Mouse (Mus musculus): ENCODE data around the gene Mpi.

Gene Mpi

DNA sequence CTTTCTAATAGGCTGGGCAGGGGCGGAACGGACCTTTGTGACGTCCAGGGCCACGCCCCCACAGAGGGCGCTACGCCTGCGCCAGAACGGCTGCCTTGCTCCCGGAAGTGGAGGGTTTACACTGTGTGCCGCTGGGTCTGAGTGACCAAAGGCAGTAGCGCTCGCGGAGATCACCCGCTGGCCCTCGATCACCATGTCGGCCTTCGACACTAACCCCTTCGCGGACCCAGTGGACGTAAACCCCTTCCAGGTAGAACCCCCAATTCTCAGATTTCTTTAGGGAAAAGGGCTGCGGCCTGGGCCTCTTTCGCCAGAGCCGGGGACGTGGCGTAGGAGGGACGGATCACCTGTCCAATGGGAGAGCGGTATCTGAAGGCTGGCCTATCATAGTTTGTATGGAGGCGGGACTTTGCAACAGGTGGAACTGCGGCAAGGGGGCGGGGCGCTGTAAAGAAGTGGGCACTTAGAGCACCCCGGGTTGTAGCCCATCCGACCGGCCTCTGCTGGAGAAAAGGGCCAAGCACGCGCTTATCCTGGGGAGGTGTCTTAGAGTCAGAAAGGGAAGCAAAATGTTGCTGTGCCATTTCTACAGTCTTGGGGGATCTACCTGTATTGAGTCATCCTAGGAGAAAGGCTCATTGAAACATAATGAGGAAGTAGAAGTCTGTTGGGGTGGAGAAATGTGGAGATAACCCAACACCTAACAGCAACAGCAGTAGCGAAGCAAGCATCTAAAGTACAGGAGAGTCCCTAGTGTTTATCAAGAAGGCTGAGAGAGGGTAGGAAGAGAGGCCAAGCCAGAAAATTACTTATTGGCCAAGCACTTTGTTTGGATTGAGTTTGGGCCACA lies 8.5 kb upstream of the Mpi start, which contains the start of gene Scamp2:
Gene Scamp2 (plus strand): TSS at position 83 of the 850 bp plus-strand sequence.
- DNase-seq (ENCODE audit: low spot score), result peak; percentile 96

DNA sequence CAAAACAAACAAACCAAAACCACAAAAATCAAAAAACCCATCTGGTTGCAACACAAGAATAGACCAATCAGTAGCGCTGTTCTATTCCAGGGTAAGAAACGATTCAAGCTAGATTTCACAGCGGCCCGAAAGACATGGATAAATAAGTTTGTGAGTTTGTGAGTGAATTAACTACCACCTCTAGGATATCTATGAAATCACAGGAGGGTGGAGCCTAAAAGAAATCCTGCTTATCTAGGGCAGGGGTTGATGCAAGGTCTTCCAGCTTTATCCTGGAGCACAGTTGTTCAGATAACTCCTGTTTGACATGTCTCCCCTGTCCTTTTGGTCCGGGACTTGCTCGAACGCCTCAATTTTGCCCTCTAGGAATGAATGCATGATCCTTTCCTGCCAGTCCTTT lies 7.7 kb upstream of the Mpi start:
- DNase-seq (ENCODE audit: low spot score), result no peak

DNA sequence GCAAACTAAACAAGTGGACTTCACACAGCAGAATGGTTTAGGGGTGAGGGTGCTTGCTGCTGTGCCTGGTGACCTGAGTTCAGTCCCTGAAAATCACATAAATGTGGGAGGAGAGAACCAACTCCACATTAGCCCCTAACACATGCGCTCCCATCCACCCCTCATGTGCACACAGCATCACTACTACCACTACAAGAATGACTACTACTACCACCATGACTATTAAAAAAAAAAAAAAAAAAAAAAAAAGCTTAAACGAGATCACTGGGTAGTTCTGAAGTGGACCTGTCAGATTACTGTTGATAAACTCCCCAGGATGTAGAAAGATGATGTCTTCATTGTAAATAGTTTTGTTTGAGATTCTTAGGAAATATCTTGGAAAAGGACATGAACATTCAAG lies 7.0 kb upstream of the Mpi start:
- no peak for DNase-seq (ENCODE audit: low spot score)

DNA sequence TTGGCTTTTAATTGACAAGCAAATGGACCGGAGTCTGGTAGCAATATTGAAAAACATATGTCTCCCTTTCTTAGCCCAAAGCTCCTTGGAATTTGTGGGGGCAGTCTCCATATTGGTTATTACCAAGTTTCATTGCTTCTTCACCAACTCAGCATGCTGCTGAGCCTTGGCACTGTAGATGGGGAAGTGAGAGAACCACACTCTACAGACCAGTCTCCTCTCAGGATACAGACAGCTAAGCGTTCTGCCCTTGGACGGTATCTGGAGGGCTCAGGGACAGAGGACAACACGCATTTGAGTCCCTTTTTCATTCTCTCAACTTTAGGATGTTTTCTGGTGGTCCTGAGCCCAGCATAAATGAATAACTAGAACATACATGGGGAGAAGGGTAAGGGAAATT lies 6.1 kb upstream of the Mpi start:
- no peak for DNase-seq (ENCODE audit: low spot score)

DNA sequence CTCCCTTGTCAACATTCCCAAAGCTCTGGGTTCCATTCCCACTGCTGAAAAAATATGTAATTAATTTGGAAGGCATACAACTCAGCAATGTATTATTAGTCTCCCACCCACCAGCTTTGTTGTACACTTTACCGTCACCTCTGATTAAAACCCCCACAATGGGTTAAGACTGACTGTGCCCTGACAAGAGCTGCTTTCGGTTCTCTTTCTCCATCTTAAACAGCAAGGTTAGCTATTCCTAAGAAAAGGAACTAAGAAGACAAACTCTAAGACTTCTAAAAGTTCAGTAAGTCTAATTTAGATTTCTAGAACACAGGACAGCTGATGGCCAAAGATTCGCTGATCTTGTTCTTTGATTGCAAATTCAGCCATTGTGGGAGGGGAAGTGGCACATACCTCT lies 4.7 kb upstream of the Mpi start:
- no peak for DNase-seq (ENCODE audit: low spot score)

DNA sequence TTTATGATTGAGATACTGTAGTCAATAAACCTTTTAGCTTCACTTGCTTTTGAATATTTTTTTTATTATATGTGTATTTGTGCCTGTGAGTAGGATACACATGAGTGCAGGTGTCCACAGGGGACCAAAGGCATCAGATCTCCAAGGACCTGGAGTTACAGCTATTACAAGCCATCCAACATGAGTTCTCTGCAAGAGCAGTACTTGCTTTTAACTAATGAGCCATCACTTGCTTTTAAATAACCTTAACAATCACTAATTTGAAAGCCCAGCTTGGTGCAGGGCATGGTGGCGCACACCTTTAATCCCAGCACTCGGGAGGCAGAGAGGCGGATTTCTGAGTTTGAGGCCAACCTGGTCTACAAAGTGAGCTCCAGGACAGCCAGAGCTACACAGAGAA lies 2.2 kb upstream of the Mpi start:
- DNase-seq (ENCODE audit: low spot score), result no peak

DNA sequence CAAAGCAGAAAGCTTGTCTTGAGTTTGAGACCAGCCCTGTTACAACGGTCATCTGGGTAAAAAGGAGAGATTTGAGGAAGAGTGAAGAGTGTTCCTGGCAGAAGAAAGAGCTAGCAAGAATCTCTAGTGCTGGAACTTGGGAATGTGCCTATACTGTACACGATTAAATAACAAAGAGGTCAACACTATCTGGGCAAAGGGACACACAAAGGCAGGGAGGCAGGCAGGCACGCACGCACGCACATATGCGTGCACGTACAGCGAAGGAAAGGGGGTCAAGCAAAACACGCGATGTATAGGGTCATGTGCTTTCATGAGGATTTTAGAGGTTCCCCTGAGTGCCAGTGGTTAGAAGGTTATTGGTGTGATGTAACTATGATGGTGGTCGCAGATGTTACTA lies 556 bp upstream of the Mpi start:
- DNase-seq (ENCODE audit: low spot score), result no peak

DNA sequence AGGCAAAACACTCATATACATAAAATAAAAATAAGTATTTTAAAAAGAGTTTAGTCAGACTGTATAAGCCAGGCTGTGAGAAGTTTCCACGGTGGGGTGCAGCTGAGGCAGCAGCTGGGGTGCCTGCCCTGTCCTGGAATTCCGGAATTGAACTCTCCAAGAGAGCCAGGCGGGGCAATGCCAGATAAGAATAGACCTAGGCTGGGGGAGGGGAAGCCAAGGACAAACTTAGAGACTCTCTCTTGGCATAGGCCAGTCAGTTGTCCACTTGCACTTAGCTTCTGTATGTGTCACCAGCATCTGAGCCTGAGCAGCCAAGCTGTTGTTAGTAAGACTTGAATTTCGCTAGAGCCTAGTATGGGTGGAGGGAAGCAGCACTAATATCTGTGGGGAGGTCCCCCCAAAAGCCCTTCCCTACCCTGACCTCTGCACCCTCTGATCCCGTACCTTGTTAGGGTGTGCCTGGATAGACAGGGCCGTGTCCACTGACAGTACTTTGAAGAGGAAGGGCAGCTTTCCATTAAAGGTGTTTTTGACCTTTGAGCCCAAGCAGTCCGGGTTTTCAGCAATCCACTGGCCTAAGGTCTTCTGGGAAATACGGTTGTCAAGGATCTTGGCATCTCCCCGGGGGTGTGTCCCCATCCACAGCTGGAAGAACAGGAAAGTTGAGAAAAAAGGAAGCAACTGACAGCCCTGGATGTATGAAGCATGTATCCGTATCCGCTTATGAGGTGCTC lies 2.3 kb downstream of the Mpi start:
- DNase-seq (ENCODE audit: low spot score), result no peak

DNA sequence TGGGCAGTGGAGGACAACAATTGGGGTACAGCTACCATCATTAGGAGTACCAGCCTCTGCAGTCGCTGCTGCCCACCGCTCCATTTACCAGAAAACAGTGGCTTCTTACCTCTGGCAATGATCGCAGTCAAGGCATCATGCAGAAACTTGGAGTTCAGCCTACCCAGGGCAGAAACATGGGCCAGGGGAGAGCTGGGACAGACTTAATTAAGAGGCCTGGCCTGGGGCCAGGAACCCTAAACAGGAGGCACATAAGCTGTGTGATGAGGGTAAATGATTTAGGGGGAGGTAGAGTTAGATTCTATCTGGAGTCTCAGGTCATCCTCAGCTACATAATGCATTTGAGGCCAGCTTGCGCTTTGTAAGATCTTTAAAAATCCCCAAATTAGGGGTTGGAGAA lies 3.4 kb downstream of the Mpi start:
- DNase-seq (ENCODE audit: low spot score), result no peak

DNA sequence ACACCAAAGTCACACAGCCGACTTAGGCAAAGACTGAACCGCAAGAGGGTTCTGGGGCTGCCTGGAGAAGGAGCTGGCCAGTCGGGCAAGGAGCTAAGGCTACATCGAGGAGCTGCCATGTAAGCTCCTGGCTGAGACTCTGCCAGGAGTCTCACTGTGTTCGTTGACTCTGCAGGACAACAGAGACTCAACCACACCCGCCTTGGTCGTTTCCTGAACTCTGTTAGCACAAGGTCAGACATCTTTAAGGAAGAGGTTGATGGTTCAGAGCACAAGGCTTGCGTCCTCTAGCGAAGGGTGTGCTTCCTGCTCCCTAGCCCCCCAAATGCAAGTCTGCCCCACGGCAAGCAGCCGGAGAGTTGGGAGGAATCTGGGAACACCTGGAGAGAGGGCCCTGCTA lies 4.7 kb downstream of the Mpi start:
- no peak for DNase-seq (ENCODE audit: low spot score)

DNA sequence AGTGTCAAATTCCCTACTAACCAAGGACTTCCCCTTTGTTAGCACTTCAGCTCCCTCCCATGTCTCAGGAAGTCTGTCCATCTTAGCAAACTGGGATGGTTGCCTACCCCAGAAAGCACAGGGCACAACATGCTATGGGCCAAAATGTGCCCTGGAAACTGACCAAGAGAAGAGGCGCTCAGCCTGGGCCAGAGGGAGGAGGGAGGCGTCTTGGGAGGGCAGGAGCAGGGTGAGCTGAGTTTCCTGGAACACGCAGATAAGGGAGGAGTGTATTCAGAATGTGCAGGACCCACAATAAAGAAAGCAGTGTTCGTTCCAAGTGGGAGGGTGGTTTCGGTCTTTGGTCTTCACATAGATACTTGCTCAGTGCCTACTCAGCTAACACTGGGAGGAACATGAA lies 5.3 kb downstream of the Mpi start:
- DNase-seq (ENCODE audit: low spot score), result no peak

DNA sequence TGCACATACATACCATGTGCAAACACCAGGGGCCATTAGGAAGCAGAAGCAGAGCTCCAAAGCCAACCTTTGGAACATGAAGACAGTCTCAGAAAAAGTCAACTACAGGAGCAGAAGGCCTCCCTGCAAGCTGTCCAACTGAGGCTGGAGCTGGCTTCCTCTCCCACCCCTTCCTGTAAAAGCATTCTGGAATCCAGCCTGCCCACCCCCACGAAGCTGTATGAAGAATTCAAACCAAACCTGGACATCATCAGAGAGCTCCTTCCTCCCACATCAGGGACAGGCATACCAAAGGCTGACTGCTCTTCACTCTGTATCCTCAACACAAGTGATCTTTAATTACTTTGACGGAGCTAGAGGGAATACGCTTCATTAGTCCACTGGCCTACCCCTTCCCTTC lies 8.6 kb downstream of the Mpi start:
- no peak for DNase-seq (ENCODE audit: low spot score)

DNA sequence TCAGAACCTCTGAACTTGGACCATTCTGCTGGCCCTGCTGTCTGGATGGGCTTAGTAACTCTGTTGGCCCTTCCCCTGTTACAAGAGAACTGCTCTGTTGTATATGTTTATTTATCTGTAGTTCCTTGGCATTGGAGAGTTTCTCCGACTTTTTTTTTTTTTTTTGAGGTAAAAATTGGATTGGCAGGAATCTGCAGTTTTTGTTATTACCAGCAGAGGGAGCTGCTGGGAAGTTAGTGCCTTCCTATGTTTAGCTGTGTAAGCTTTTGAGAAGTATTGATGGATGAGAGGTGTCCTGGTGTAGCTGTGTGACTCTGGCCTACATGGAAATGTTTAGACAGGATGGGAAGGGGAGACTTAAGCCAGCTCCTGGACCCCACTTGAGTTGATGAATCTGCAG lies 11.3 kb downstream of the Mpi start:
- DNase-seq (ENCODE audit: low spot score), result peak; percentile 80

DNA sequence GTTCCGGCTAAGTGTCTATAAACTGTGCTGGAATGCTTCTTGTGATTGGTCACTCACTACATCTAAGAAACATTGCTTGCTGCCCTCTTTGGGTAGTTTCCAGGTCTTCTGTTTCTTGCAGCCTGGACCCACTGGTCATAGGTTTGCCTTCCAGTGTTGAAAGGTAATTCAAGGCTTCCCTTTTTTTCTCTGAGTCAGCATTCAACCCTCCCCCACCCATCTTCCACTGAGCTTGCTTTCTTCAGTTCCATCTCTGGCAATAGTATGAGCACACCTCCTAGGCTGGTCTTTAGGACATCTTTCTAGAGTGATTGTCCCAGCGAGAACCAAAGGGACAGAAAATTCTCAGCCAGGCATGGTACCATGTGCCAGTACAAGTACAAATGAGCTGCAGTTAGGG lies 13.0 kb downstream of the Mpi start:
- DNase-seq (ENCODE audit: low spot score), result no peak

DNA sequence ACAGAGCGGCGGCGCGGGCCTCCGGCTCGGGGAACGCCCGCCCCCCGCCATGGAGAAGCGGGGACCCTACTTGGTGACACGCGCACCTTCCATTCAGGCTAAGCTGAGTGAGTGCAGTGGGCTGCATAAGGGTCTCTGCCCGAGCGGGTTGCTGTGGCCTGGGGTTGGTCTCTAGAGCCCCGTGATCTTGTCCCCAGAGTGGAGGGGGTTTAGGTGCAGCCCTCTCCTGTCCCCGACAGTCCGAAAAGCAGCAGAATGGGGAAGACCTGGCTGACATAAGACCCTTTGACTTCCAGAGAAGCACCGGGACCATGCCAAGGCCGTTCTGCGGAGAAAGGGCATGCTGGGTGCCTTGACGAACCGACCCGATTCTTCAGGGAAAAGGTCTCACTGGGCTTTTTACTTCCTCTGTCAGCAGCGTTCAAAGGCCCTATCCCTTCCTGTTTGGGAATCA lies 14.8 kb downstream of the Mpi start:
- DNase-seq (ENCODE audit: low spot score), result peak; percentile 41

DNA sequence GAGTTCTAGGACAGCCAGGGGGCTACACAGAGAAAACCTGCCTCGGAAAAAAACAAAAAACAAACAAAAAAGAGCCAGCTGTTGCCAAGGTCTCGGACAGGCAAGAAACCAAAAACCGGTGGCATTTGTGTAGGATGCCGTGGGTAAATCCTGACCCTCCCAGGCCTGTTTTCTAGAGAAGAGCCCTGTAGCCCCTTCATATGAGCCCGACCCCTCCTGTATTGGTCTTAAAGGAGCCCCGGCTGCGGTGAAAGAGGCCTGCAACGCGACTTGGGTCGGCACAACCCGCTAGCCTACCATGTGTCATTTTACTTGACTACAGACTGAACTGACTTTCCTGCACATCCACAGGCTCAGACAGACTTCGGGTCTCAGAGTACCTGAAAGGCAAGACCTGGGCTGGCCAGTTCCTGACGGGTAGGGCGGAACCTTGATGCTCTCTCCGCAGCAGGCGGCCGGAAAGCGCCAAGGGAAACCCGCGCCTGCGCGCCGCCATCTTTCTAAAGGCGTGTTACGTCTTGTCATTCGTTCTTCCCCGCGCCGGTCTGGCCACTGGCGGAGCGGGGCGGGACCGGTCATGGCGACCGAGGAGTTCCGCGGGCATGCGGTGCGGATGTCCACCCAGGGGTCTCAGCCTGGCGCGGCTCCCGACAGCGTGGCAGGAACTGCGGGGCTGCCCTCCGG lies 15.4 kb downstream of the Mpi start, which contains the start of gene Fam219b:
Gene Fam219b (plus strand): TSS at position 485 of the 684 bp plus-strand sequence.
- DNase-seq (ENCODE audit: low spot score), result peak; percentile 91

DNA sequence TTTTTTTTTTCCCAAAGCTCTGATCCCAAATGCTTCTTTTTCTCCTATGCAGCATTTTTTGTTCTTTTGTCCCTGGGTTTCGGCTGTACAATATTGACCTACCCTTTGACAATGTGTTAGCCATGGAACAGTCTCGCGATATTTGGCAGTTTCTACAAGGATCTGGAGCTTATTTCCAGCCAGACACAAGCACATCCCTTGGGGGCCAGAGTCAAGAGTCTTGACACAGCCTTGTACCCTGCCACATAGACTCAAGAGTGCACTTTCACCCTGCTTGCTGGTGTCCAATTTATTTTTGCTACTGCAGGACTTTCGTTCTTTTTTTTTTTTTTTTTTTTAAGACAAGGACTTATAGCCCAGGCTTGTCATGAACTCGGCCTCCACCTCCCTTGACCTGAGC lies 16.2 kb downstream of the Mpi start:
- no peak for DNase-seq (ENCODE audit: low spot score)

DNA sequence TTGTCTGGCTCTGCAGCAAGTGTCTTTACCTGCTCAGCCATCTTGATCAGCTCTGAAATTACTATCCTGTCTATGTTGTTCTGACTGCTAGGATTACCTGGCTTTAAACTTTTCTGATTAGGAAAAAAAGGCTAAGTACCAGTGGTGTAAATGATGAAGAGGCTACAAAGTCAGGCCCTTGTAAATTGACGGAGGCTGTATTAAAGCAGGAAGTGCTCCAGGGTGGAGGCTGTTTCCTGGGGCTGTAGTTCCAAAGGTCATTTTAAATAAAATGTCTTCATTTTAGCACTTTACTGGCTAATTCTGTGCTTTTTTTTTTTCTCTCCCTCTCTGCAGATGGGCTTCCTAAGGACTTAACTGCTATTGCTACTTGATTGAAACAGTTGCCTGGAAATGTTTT lies 20.6 kb downstream of the Mpi start:
- DNase-seq (ENCODE audit: low spot score), result no peak

DNA sequence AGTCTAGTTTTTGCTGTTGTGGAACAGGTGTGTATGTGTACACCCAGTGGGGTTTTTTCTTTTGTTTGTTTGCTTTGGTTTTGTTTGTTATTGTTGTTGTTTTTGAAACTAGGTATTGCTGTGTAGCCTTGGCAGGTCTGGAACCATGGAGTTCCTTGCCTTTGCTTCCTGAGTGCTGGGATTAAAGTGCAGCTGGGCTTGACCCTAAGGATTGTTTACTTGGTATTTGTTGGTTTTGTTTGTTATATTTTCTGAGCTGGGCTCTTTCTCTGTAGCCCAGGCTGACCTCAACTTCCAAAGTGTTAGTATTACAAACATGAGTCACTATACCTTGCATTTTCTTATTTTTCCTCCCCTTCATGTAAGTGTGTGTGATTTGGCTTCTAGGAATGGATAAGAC lies 26.1 kb downstream of the Mpi start:
- no peak for DNase-seq (ENCODE audit: low spot score)

DNA sequence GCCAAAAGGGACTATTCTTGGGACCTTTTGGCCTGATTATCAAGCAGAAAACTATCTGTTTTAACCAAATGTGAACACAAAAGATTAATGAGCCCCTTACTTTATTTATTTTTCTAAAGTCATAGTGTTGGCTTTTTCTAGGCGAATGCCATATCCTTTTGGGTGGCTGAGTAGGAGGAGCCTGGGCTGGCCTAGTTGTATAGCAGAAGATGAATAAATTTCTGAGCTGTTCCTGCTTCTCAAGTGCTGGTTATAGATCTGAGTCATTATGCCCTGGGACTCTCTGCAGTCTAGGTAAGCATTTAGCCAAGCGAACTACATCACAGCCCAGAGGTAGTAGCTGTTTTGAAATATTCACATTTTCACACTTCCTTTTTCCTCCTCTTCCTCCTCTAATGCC lies 27.0 kb downstream of the Mpi start:
- DNase-seq (ENCODE audit: low spot score), result no peak

DNA sequence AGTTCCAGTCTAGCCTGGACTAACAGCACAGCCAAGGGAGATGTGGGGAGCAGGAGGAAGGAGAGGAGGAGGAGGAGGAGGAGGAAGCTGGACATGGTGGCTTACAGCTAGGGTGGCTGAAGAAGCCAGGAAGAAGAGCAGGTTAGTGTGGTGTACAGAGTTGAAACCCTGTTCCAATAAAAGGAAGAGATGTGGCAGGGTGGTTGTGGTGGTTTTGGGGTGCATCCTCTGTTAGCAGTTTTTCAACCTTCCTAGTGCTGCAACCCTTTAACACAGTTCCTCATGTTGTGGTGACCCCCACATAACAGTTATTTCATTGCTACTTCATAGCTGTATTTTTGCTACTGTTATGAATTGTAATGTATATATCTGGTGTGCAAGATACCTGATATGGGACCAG lies 28.1 kb downstream of the Mpi start:
- no peak for DNase-seq (ENCODE audit: low spot score)

DNA sequence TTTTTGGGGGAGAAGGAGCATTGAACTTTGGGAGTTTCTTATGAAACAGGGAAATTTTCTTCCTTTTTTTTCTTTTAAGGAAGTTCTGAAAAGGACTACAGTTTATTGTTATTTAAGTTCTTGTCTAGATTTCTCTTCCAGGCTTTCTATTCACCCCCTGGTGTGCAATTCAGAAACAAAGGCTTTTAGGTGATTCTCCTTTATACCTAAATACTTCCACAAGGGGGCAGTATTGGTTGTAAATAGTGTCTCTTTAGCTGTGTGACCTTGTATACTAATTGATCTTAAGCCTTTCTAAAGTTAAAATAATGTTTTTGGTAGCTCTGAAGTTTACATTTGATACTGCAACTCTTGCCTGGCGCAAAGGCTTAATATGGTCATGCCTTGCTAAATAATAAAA lies 28.8 kb downstream of the Mpi start:
- DNase-seq (ENCODE audit: low spot score), result peak; percentile 87

DNA sequence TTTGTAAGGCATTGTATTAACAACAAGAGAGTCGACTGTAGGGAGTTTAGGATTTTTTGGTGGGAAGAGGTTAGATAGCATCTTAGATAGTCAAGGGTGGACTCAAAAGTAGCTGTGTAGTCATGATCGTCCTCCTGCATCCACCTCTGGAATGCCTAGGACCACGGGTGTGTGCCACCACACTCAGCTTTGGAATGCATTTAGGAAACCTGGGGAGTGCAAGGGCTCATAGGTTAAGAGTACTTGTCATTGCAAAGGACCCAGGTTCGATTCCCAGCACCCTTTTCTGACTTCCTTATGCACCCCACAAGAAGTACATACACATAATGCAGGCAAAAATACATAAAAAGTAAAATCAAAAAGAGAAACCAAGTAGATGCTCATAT lies 29.7 kb downstream of the Mpi start:
- no peak for DNase-seq (ENCODE audit: low spot score)
